Mouse (Mus musculus) embryonic fibroblast, embryonic 13.5 days (primary cell): ENCODE data around the gene Zbtb38.

Experiments used
- CTCF ChIP-seq: IDR thresholded peaks from 2 replicates; pipeline ENCODE4 v1.5.1; 2011; ENCODE audit warnings: mild to moderate bottlenecking, control low read depth, low read length, moderate library complexity, borderline replicate concordance; ENCODE audit not compliant: insufficient read depth
- POLR2A ChIP-seq: IDR thresholded peaks from 2 replicates; pipeline ENCODE4 v1.6.1; 2011; ENCODE audit warnings: low read depth, mild to moderate bottlenecking, control low read depth, low read length, moderate library complexity

DNA sequence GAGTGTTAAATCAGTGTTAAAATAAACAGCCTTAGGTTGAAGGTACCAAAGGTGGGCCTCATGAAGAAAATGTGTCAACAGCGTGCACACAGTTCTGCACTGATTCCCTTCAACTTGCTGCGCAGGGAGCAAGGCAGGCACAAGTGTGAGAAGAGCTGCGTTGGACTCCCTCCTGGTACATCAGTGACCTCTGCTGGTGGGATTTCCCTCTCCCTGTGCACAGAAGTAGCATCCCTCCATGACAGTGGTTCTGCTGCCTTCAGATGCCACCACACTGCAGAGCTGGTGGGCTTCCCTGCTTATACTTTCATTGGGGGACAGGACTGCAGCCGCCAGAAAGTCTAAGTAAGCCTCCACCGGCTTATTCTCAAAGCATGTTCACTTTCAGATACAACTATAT, 84.0 kb downstream of the Zbtb38 start:
- TF ChIP-seq POLR2A, result no peak
- peak; percentile 92 for TF ChIP-seq CTCF
